Mouse (Mus musculus) spleen, postnatal 4 days (tissue): ENCODE data around the gene Vmn2r61.

Experiments
- DNase-seq, 2 experiments: peaks; one replicate each; pipeline ENCODE4 v3.0.0; 2022; ENCODE audit warnings: low spot score in 2 of 2

Gene Vmn2r61

DNA sequence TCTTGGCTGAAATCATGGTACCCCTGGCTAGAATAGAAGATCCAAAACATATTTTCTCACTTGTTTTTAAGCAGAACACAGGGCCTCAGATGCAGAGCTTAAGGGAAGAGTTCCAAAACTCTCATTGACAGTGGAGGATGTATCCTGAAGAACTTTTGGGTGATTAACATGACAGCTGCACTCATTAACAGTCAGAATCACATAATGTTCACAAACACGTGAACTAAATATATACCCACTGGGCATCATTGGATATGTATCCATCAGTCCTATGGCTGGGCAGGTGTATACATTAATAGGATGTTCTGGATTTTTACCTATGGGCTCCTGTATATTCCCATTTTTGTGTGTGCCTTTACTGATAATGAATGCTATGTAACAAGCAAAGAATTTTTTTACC lies at the start of gene Vmn2r61:
Gene Vmn2r61, plus strand, starts transcription at position 301 of the 400 bp plus-strand sequence.
- DNase-seq, result no peak
